Mouse (Mus musculus) bone marrow macrophage, adult 2 months (primary cell): Measurements from ENCODE around the gene Cpeb2.

ENCODE experiments used
- CTCF ChIP-seq: IDR thresholded peaks from 2 replicates; pipeline ENCODE4 v1.5.1; 2012; ENCODE audit warnings: low read depth, mild to moderate bottlenecking, low read length, moderate library complexity
- POLR2A ChIP-seq: IDR thresholded peaks from 2 replicates; pipeline ENCODE4 v1.6.1; 2012; ENCODE audit warnings: mild to moderate bottlenecking, low read depth, low read length, borderline replicate concordance

- TF ChIP-seq CTCF (no peak), POLR2A (no peak)
Measured at GRCm38 (mm10) chr5:43200686-43201085, 32.3 kb upstream of the Cpeb2 start.
